Mouse (Mus musculus) cerebral cortex, adult 2 months (tissue): ENCODE data around the gene Cdc42se1.

Source experiments
- WGBS: fragments of 180-500 bp; shearing (Covaris S2); methylation state at CpG from one replicate; pipeline ENCODE4 v1.1.7; 2018; 5-methylcytosine and 5-hydroxymethylcytosine counted together

Gene Cdc42se1

GRCm38 (mm10) chr3:95284501-95285281 is 56.2 kb downstream of the Cdc42se1 start:
- WGBS: 82% methylated on average over 12 of the region's 12 CpGs

GRCm38 (mm10) chr3:95285390-95285789 is 56.9 kb downstream of the Cdc42se1 start:
- 87% methylated on average over 5 of the region's 5 CpGs for WGBS
